ENCODE assay signal across 8 mouse cellular contexts in the genomic region with DNA sequence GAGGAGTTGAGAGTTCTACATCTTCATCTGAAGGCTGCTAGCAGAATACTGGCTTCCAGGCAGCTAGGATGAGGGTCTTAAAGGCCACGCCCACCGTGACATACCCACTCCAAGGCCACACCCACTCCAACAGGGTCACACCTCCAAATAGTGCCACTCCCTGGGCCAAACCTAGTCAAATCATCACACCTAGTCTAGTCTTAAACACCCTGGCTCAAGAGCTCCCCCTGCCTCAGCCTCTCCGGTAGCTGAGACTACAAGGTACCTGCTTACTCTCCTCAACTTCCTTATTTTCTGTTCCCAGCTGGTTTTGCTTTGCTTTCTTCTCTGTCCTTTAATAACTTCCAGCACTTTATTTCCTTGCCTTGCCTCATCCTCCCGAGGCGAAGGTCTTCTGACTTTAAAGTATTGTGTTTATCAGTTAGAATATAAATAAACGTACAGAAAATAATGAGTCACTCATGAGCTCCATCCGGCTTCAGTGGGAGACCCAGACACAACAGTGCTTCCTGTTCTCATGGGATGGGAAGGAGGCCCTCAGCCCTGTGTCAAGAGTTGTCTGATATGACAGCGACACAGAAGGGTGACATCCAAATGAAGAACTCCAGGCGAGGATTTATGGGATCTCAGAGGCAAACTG. TPM values are rescaled to one million over a fixed set of nuclear protein-coding genes. Genes with fewer than 3 reads are reported as not detected.
A peak's percentile ranks its signal among the peaks of the same experiment; 100 is the strongest.
DNase-seq lines count a peak whose midpoint lies in the region; ATAC-seq lines count a peak whose summit lies in the region.

No protein-coding gene starts in this region.

- ATAC-seq in midbrain, embryonic 14.5 days (ENCODE audit: low FRiP score, low TSS enrichment) = no peak
- ATAC-seq in intestine, embryonic 14.5 days (replicated peaks; ENCODE audit: low FRiP score, low TSS enrichment, low read depth) = no peak
- 0 out of 2 replicates have a peak, but pooled peaks have one; percentile 38 for ATAC-seq in megakaryocyte-erythroid progenitor cell, adult 5-6 weeks (replicated peaks; ENCODE audit: low FRiP score, low TSS enrichment, poor library complexity, severe bottlenecking)
- no peak; the same call in 1 of the 2 replicates for ATAC-seq in erythroid progenitor cell, adult 5-6 weeks (replicated peaks; ENCODE audit: low FRiP score, poor library complexity, severe bottlenecking)

- no peak overlapping the region for H3K9ac ChIP-seq in midbrain, embryonic 14.5 days (replicated peaks; ENCODE audit: low read length)
- H3K9ac ChIP-seq in intestine, embryonic 14.5 days (ENCODE audit: low read length) = no peak overlapping the region

- DNase-seq in adrenal gland, postnatal 10 days = peak; percentile 21
- no peak for DNase-seq in adrenal gland, postnatal 25 days
- no peak for DNase-seq in midbrain, embryonic 14.5 days
- DNase-seq in midbrain, embryonic 10.5 days (ENCODE audit: low spot score) = no peak
- DNase-seq in intestine, embryonic 14.5 days (ENCODE audit: low spot score) = no peak
- no peak for DNase-seq in embryo, embryonic 10 days (ENCODE audit: low spot score)

- peaks cover 13% of the 10 kb centered on the region for H3K4me1 ChIP-seq in midbrain, embryonic 14.5 days (ENCODE audit: control insufficient read depth, insufficient read depth, low read length)
- peaks cover 19% of the 10 kb centered on the region for H3K4me1 ChIP-seq in midbrain, embryonic 10.5 days
- peaks cover 11% of the 10 kb centered on the region for H3K4me1 ChIP-seq in intestine, embryonic 14.5 days (replicated peaks; ENCODE audit: control insufficient read depth, insufficient read depth, low read length)

- peak overlapping the region; percentile 28; the same call in 1 of the 2 replicates for H3K27ac ChIP-seq in midbrain, embryonic 14.5 days (replicated peaks; ENCODE audit: low read depth, low read length)
- no peak overlapping the region for H3K27ac ChIP-seq in midbrain, embryonic 10.5 days (replicated peaks)
- peak overlapping the region; percentile 30; the same call in 1 of the 2 replicates for H3K27ac ChIP-seq in intestine, embryonic 14.5 days (ENCODE audit: low read depth)

- H3K4me3 ChIP-seq in midbrain, embryonic 14.5 days (replicated peaks; ENCODE audit: low read depth, low read length) = no peak overlapping the region
- H3K4me3 ChIP-seq in midbrain, embryonic 10.5 days = no peak overlapping the region
- H3K4me3 ChIP-seq in intestine, embryonic 14.5 days (ENCODE audit: low read depth, low read length) = no peak overlapping the region

- 88% methylated on average over 9 of the region's 9 CpGs for WGBS in midbrain, embryonic 14.5 days
- 90% methylated on average over 9 of the region's 9 CpGs for WGBS in midbrain, embryonic 10.5 days
- WGBS in intestine, embryonic 14.5 days = 50% methylated on average over 9 of the region's 9 CpGs

- H3K9me3 ChIP-seq in midbrain, embryonic 14.5 days (ENCODE audit: control insufficient read depth, low read length) = no peaks in the 10 kb centered on the region
- H3K9me3 ChIP-seq in midbrain, embryonic 10.5 days (replicated peaks) = no peaks in the 10 kb centered on the region
- H3K9me3 ChIP-seq in intestine, embryonic 14.5 days (ENCODE audit: control insufficient read depth, low read length) = no peaks in the 10 kb centered on the region

- no peaks in the 10 kb centered on the region for H3K36me3 ChIP-seq in midbrain, embryonic 14.5 days (ENCODE audit: control insufficient read depth, insufficient read depth, low read length)
- H3K36me3 ChIP-seq in midbrain, embryonic 10.5 days = no peaks in the 10 kb centered on the region
- H3K36me3 ChIP-seq in intestine, embryonic 14.5 days (ENCODE audit: control insufficient read depth, insufficient read depth, low read length) = no peaks in the 10 kb centered on the region

- H3K27me3 ChIP-seq in midbrain, embryonic 14.5 days (ENCODE audit: control insufficient read depth, insufficient read depth, low read length) = no peaks in the 10 kb centered on the region
- no peaks in the 10 kb centered on the region for H3K27me3 ChIP-seq in midbrain, embryonic 10.5 days (ENCODE audit: low read depth, poor library complexity, severe bottlenecking)
- no peaks in the 10 kb centered on the region for H3K27me3 ChIP-seq in intestine, embryonic 14.5 days (replicated peaks; ENCODE audit: control insufficient read depth, insufficient read depth, low read length)

- H3K4me2 ChIP-seq in midbrain, embryonic 14.5 days (ENCODE audit: low read length) = no peak overlapping the region
- H3K4me2 ChIP-seq in intestine, embryonic 14.5 days (ENCODE audit: low read length) = no peak overlapping the region

RNA-seq across cellular contexts. Expression of a gene that starts 22.4 kb away (rescaled TPM):
- 10 to 100 TPM; 13.9 to 25.4 TPM for total RNA-seq in adrenal gland, postnatal 10 days (2021)
- 15.4 and 22.0 TPM in 2 replicates for total RNA-seq in adrenal gland, postnatal 25 days (2021)
- polyA plus RNA-seq in midbrain, embryonic 14.5 days (2014; fragmentation: Nextera tagmentation; extraction: Ambion mirVana) = 11.5 and 13.3 TPM in 2 replicates
- 5.6 and 5.9 TPM in 2 replicates for polyA plus RNA-seq in midbrain, embryonic 10.5 days (2016; fragmentation: Nextera tagmentation; extraction: Ambion mirVana)
- 9.2 and 9.7 TPM in 2 replicates for polyA plus RNA-seq in intestine, embryonic 14.5 days (2014; fragmentation: Nextera tagmentation; extraction: Ambion mirVana)
- total RNA-seq in megakaryocyte-erythroid progenitor cell, adult 5-6 weeks (2014; fragmentation: Nextera tagmentation) = 38.5 and 38.8 TPM in 2 replicates
- total RNA-seq in megakaryocyte-erythroid progenitor cell, adult 5-6 weeks (2017) = 16.0 and 18.0 TPM in 2 replicates
- total RNA-seq in erythroid progenitor cell, adult 5-6 weeks (2015; ENCODE audit: low replicate concordance) = 9.6 and 14.1 TPM in 2 replicates
- 6.3 and 10.2 TPM in 2 replicates for total RNA-seq in erythroid progenitor cell, adult 5-6 weeks (2017; ENCODE audit: low replicate concordance)

RNA-seq across cellular contexts. Expression of a gene that starts 30.5 kb away (rescaled TPM):
- 10 to 100 TPM; 28.4 to 87.1 TPM for total RNA-seq in adrenal gland, postnatal 10 days (2021)
- 15.2 and 29.0 TPM in 2 replicates for total RNA-seq in adrenal gland, postnatal 25 days (2021)
- 58.7 and 85.9 TPM in 2 replicates for polyA plus RNA-seq in midbrain, embryonic 14.5 days (2014; fragmentation: Nextera tagmentation; extraction: Ambion mirVana)
- polyA plus RNA-seq in midbrain, embryonic 10.5 days (2016; fragmentation: Nextera tagmentation; extraction: Ambion mirVana) = 192 and 243 TPM in 2 replicates
- 29.1 and 33.0 TPM in 2 replicates for polyA plus RNA-seq in intestine, embryonic 14.5 days (2014; fragmentation: Nextera tagmentation; extraction: Ambion mirVana)
- total RNA-seq in megakaryocyte-erythroid progenitor cell, adult 5-6 weeks (2014; fragmentation: Nextera tagmentation) = 3.4 and 6.4 TPM in 2 replicates
- total RNA-seq in megakaryocyte-erythroid progenitor cell, adult 5-6 weeks (2017) = 11.5 and 12.9 TPM in 2 replicates
- total RNA-seq in erythroid progenitor cell, adult 5-6 weeks (2015; ENCODE audit: low replicate concordance) = 4.3 TPM in 1 of 2 replicates, not detected in the other
- total RNA-seq in erythroid progenitor cell, adult 5-6 weeks (2017; ENCODE audit: low replicate concordance) = 9.4 TPM in 1 of 2 replicates, not detected in the other
